Mouse (Mus musculus) hindbrain, embryonic 10.5 days (tissue): Measurements from ENCODE around the gene Entpd3. TPM values are rescaled to one million over a fixed set of nuclear protein-coding genes. Genes with fewer than 3 reads are reported as not detected.
"Not testable (repeated sequence)": the region's sequence is repeated elsewhere in the genome, so short reads cannot be mapped to it uniquely, and the experiment has no call there.

ENCODE experiments used
- DNase-seq: peaks from one replicate; pipeline ENCODE4 v3.0.0-alpha.2; 2017; ENCODE audit warnings: low spot score
- H3K27ac ChIP-seq: fragments of 300-500 bp; sonication (generic); 2 replicates; pipeline ENCODE4 v1.5.1; 2016; ENCODE audit warnings: mild to moderate bottlenecking, moderate library complexity
- H3K27me3 ChIP-seq: fragments of 300-500 bp; sonication (generic); 2 replicates; pipeline ENCODE4 v1.6.1; 2016; ENCODE audit warnings: mild to moderate bottlenecking; ENCODE audit not compliant: poor library complexity, insufficient read depth, severe bottlenecking
- H3K36me3 ChIP-seq: fragments of 300-500 bp; sonication (generic); 2 replicates; pipeline ENCODE4 v1.6.1; 2016; ENCODE audit warnings: mild to moderate bottlenecking, moderate library complexity
- H3K4me1 ChIP-seq: fragments of 300-500 bp; sonication (generic); replicated peaks from 2 replicates; pipeline ENCODE4 v1.6.1; 2016; ENCODE audit warnings: mild to moderate bottlenecking
- H3K4me3 ChIP-seq: fragments of 300-500 bp; sonication (generic); 2 replicates; pipeline ENCODE4 v1.5.1; 2016; ENCODE audit warnings: mild to moderate bottlenecking, moderate library complexity
- H3K9me3 ChIP-seq: fragments of 300-500 bp; sonication (generic); 2 replicates; pipeline ENCODE4 v1.6.1; 2016; ENCODE audit warnings: mild to moderate bottlenecking, moderate library complexity
- WGBS: fragments of 180-500 bp; shearing (Covaris S2); methylation state at CpG from one replicate; pipeline ENCODE4 v1.1.7; 2016; 5-methylcytosine and 5-hydroxymethylcytosine counted together
- polyA plus RNA-seq: library from polyadenylated mRNA; unstranded; fragments of >200 nt; fragmentation: Nextera tagmentation; extraction: Ambion mirVana; gene quantifications from 2 replicates; pipeline ENCODE4 v1.2.1, GENCODE M21; 2016

Entpd3 gene
- polyA plus RNA-seq, 1 experiment from 2014 or later = 0.25 TPM

DNA sequence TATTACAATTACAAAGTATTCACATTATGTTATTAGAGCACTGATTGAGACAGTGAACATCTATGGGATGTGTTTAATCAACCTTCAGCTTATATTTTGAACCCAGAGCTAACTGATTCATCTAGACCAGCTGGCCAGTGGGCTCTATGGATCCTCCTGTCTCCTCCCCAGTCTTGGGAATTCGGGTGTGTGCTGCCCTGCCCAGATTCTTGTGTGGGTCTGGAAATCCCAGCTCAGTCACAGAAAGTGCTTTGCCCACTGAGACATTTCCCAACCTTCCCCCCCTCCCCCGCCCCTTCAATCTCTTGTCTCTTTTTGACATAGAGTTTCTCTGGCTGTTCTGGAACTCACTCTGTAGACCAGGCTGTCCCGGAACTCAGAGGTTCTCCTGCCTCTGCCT is 20.7 kb upstream of the Entpd3 start:
- H3K27me3 ChIP-seq = no peaks in the 10 kb centered on the region
- 74% methylated on average over 3 of the region's 3 CpGs for WGBS
- H3K4me1 ChIP-seq = 0 out of 2 replicates have a peak, but pooled peaks cover 2% of the 10 kb centered on the region
- H3K4me3 ChIP-seq = no peak overlapping the region
- no peaks in the 10 kb centered on the region for H3K9me3 ChIP-seq
- DNase-seq = no peak
- no peaks in the 10 kb centered on the region for H3K36me3 ChIP-seq
- no peak overlapping the region for H3K27ac ChIP-seq

- WGBS = 57% methylated on average over 19 of the region's 19 CpGs
- DNase-seq = no peak
- no peaks in the 10 kb centered on the region for H3K9me3 ChIP-seq
- H3K36me3 ChIP-seq = no peaks in the 10 kb centered on the region
- H3K4me1 ChIP-seq = 0 out of 2 replicates have a peak, but pooled peaks cover 2% of the 10 kb centered on the region
- no peak overlapping the region for H3K27ac ChIP-seq
- no peak overlapping the region for H3K4me3 ChIP-seq
- H3K27me3 ChIP-seq = no peaks in the 10 kb centered on the region
Observed at GRCm38 (mm10) chr9:120519469-120520125, 20.0 kb upstream of the Entpd3 start.

DNA sequence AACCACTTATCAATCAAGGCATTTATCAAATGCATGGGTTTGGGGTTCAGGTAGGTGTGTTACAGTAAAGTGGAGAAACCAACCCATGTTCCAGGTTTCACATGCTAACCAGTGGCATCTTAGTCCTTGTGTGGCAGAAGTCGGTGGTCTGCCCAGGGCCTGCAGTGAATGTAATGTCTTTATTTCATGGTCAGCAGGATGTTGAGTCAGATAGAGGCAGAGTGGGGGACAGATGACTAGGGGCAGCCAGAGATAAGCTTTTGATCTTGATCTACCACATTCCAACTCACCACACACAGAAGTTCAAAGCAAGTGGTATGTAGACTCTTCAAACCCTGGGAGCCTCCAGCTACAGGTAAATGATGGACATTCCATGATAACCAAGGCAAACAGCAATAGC is 18.5 kb upstream of the Entpd3 start:
- no peak overlapping the region for H3K27ac ChIP-seq
- 86% methylated on average over 1 of the region's 1 CpGs for WGBS
- no peak for DNase-seq
- no peak overlapping the region for H3K4me3 ChIP-seq
- H3K9me3 ChIP-seq = no peaks in the 10 kb centered on the region
- no peaks in the 10 kb centered on the region for H3K27me3 ChIP-seq
- no peaks in the 10 kb centered on the region for H3K36me3 ChIP-seq
- H3K4me1 ChIP-seq = 0 out of 2 replicates have a peak, but pooled peaks cover 2% of the 10 kb centered on the region

- no peak for DNase-seq
- H3K36me3 ChIP-seq = no peaks in the 10 kb centered on the region
- H3K4me3 ChIP-seq = no peak overlapping the region
- no peak overlapping the region for H3K27ac ChIP-seq
- H3K9me3 ChIP-seq = no peaks in the 10 kb centered on the region
- 0 out of 2 replicates have a peak, but pooled peaks cover 2% of the 10 kb centered on the region for H3K4me1 ChIP-seq
- 73% methylated on average over 4 of the region's 4 CpGs for WGBS
- no peaks in the 10 kb centered on the region for H3K27me3 ChIP-seq
Observed at GRCm38 (mm10) chr9:120527270-120527669, 12.3 kb upstream of the Entpd3 start.

- H3K27me3 ChIP-seq = no peaks in the 10 kb centered on the region
- no peaks in the 10 kb centered on the region for H3K36me3 ChIP-seq
- H3K9me3 ChIP-seq = no peaks in the 10 kb centered on the region; the same call in 1 of the 2 replicates
- no peak for DNase-seq
- no peak overlapping the region for H3K4me3 ChIP-seq
- 94% methylated on average over 8 of the region's 8 CpGs for WGBS
- 0 out of 2 replicates have a peak, but pooled peaks cover 2% of the 10 kb centered on the region for H3K4me1 ChIP-seq
- H3K27ac ChIP-seq = no peak overlapping the region
Observed at GRCm38 (mm10) chr9:120527919-120528318, 11.7 kb upstream of the Entpd3 start.

- DNase-seq = no peak
- Histone ChIP-seq H3K27me3 (no peaks in the 10 kb centered on the region), H3K9me3 (peaks cover 2% of the 10 kb centered on the region; the same call in 1 of the 2 replicates), H3K36me3 (no peaks in the 10 kb centered on the region), H3K4me3 (no peak overlapping the region), H3K27ac (no peak overlapping the region), H3K4me1 (0 out of 2 replicates have a peak, but pooled peaks cover 2% of the 10 kb centered on the region)
- 89% methylated on average over 17 of the region's 17 CpGs for WGBS
Observed at GRCm38 (mm10) chr9:120528815-120529510, 10.7 kb upstream of the Entpd3 start.

- Histone ChIP-seq H3K27me3 (no peaks in the 10 kb centered on the region), H3K9me3 (peaks cover 2% of the 10 kb centered on the region; the same call in 1 of the 2 replicates), H3K27ac (no peak overlapping the region), H3K4me1 (0 out of 2 replicates have a peak, but pooled peaks cover 2% of the 10 kb centered on the region), H3K4me3 (no peak overlapping the region), H3K36me3 (no peaks in the 10 kb centered on the region)
- no peak for DNase-seq
- WGBS = 89% methylated on average over 5 of the region's 5 CpGs
Observed at GRCm38 (mm10) chr9:120530471-120530870, 9.1 kb upstream of the Entpd3 start.

GRCm38 (mm10) chr9:120532062-120532461 is 7.6 kb upstream of the Entpd3 start:
- peaks cover 2% of the 10 kb centered on the region; the same call in 1 of the 2 replicates for H3K9me3 ChIP-seq
- no peak for DNase-seq
- 85% methylated on average over 6 of the region's 6 CpGs for WGBS
- no peaks in the 10 kb centered on the region for H3K36me3 ChIP-seq
- 0 out of 2 replicates have a peak, but pooled peaks cover 2% of the 10 kb centered on the region for H3K4me1 ChIP-seq
- H3K27ac ChIP-seq = no peak overlapping the region
- H3K27me3 ChIP-seq = no peaks in the 10 kb centered on the region
- H3K4me3 ChIP-seq = no peak overlapping the region

DNA sequence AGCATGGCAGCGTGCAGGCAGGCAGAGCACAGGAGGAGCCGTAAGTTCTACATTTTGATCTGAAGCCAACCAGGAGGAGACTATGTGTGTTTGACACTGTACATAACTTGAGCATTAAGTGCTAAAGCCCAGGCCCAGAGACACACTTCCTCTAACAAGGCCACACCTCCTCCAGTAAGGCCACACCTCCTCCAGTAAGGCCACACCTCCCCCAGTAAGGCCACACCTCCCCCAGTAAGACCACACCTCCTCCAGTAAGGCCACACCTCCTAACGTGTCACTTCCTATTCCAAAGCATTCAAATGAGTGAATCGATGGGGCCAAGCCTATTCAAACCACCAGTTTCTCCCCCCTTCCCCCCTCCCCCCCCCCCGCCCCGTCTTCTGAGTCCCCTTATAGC is 6.9 kb upstream of the Entpd3 start:
- no peak for DNase-seq
- Histone ChIP-seq H3K27me3 (no peaks in the 10 kb centered on the region), H3K27ac (no peak overlapping the region), H3K4me1 (0 out of 2 replicates have a peak, but pooled peaks cover 2% of the 10 kb centered on the region), H3K4me3 (no peak overlapping the region), H3K9me3 (peaks cover 2% of the 10 kb centered on the region; the same call in 1 of the 2 replicates), H3K36me3 (no peaks in the 10 kb centered on the region)
- 91% methylated on average over 6 of the region's 6 CpGs for WGBS

DNA sequence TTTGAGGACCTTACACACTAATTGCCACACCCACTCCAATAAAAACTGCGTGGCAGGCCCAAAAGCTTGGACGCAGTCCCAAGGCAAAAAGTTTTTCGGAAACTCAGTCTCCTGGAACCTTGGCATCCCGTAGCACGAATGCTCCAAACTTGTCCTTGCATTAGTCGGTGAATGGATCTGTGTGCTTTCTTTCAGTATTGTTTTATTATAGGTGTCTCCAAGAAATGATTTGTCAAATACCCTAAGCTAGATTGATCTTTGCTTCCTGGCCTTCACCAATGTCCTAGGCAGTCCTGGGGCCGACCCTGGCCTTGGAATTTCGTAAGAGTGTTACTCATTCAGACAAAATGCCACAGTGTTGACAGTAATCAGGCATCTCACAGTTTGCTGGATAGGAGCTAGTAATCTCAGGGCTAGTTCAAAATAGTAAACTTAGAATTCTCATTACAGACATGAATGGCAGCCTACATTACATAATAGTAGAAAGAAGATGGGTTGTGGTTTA is 6.1 kb upstream of the Entpd3 start:
- not testable (repeated sequence) for H3K36me3 ChIP-seq, DNase-seq, H3K4me1 ChIP-seq, H3K9me3 ChIP-seq, H3K27ac ChIP-seq, H3K27me3 ChIP-seq, H3K4me3 ChIP-seq
- WGBS = 94% methylated on average over 8 of the region's 8 CpGs

GRCm38 (mm10) chr9:120541411-120541810 is 1.8 kb downstream of the Entpd3 start:
- Histone ChIP-seq H3K27ac (no peak overlapping the region), H3K36me3 (no peaks in the 10 kb centered on the region), H3K9me3 (no peaks in the 10 kb centered on the region), H3K4me3 (no peak overlapping the region), H3K4me1 (peaks cover 32% of the 10 kb centered on the region), H3K27me3 (peaks cover 44% of the 10 kb centered on the region)
- WGBS = 37% methylated on average over 2 of the region's 2 CpGs
- DNase-seq = no peak

GRCm38 (mm10) chr9:120542241-120542640 is 2.6 kb downstream of the Entpd3 start:
- 20% methylated on average over 6 of the region's 6 CpGs for WGBS
- DNase-seq = peak; percentile 23
- Histone ChIP-seq H3K4me3 (no peak overlapping the region), H3K9me3 (no peaks in the 10 kb centered on the region), H3K4me1 (peaks cover 37% of the 10 kb centered on the region), H3K36me3 (no peaks in the 10 kb centered on the region), H3K27ac (no peak overlapping the region), H3K27me3 (peaks cover 44% of the 10 kb centered on the region)

GRCm38 (mm10) chr9:120545994-120546393 is 6.4 kb downstream of the Entpd3 start:
- Histone ChIP-seq H3K36me3 (no peaks in the 10 kb centered on the region), H3K9me3 (no peaks in the 10 kb centered on the region)

More at GRCm38 (mm10) chr9:120545994-120546393, 6.4 kb downstream of the Entpd3 start:
- H3K27me3 ChIP-seq = peaks cover 15% of the 10 kb centered on the region
- WGBS = 90% methylated on average over 2 of the region's 2 CpGs
- no peak for DNase-seq
- H3K4me1 ChIP-seq = peaks cover 36% of the 10 kb centered on the region
- no peak overlapping the region for H3K27ac ChIP-seq
- H3K4me3 ChIP-seq = no peak overlapping the region
